Mouse (Mus musculus): ENCODE data around the gene Tamm41. TPM values are rescaled to one million over a fixed set of nuclear protein-coding genes. Genes with fewer than 3 reads are reported as not detected.

The Tamm41 gene
- polyA plus RNA-seq, 1 experiment from 2014 or later = 52.6 TPM

DNA sequence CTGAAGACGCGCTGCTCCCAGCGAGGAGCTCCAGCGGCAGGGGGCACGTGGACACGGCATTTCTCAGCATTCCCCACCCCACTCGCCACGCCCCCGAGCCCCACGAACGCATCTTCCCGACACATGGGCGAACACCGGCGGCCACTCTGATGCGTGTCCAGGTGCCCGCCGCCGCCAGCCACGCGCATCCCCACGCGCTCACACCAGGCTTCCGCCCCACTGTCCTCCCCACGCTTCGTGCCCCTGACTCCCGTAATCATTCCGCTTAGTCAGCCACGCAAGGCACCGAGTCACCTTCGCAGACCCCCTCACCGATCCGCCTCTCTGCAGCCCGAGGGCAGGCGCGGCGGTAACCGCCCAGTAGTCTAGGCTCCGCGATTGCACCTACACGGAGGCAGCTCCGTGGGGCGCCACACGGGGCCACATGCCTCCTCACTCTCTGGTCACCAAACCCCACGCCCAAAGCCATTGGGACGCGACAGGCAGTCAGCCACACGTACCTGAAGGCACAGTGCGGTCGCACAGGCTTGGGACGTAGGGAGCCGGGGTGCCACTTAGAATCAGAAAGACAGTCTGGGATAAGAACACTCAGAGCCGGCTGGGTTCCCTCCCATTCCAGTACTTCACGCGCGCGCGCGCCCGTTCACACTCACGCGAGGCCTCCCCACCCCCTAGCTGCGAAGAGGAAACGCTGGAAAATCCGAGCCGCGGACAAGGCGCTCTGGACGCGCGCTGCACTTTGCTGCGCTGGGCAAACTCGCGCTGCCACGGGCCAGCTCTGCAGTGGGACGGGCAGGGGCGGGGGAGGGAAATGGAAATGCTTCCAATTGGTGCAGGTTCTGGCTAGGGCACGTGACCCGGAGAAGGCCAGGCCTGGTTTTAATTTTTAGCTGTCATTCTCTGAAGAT lies 68.2 kb downstream of the Tamm41 start, which contains the start of gene Vgll4:
Gene Vgll4 (minus strand): TSS at position 782 of the 908 bp plus-strand sequence.
- no peaks in the 10 kb centered on the region for H3K9me3 ChIP-seq
- H3K4me2 ChIP-seq = peak within 1 kb of the TSS; percentile 99
- peaks cover 9% of the 10 kb centered on the region for H3K4me1 ChIP-seq
- peak; percentile 65 for ATAC-seq (ENCODE audit: insufficient read depth, low FRiP score, low read depth)
- H3K27me3 ChIP-seq (replicated peaks) = no peaks in the 10 kb centered on the region
- peak within 1 kb of the TSS; percentile 67 for H3K9ac ChIP-seq
- H3K27ac ChIP-seq = peak within 1 kb of the TSS; percentile 87
- WGBS = under 1% methylated on average over 79 of the region's 79 CpGs
- H3K4me3 ChIP-seq (replicated peaks) = peak within 1 kb of the TSS; percentile 68
- H3K36me3 ChIP-seq = no peaks in the 10 kb centered on the region

DNA sequence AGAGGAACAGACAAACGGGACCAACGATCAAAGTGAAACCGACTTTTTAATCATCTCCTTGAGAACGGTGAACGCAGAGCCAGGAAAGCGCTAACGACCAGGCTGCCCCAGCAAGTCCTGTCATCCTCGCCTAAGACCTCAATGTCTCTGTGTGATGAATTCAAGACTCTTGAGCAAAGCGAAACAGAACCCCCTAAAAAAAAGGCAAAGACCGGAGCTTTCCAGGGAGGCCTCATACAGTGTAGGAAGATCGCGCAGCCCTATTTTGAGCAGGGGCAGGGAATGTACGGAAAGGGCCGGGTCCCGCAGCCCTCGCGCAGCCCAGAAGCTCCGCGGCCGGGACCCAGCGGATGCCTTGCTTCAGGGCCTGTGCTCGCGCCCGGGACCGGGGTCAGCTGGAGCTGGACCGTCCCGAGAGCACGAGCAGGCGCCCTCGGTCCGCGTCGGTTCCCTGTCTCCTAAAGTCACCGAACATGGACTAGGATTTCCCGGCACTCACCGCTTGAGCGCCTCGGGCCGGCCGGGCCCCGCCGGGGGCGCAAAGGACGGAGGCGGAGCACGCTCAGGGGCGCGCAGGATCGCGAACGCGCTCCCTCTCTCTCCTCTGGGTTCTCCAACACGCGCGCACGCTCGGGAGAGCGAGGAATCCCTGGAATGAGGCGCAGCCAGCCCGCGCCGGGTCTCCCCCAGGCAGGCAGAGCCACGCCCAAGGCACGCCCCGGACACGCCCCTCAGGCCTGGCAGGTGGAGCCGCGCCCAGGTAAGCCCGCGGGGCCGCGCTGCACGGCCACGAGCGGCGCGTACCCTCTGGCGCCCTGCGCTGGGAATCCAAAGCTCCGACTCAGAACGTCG lies 69.1 kb downstream of the Tamm41 start:
- Histone ChIP-seq H3K36me3 (no peaks in the 10 kb centered on the region), H3K4me3 (replicated peaks) (peak overlapping the region; percentile 68), H3K9me3 (no peaks in the 10 kb centered on the region), H3K4me2 (peak overlapping the region; percentile 99), H3K27ac (peak overlapping the region; percentile 87), H3K4me1 (peaks cover 12% of the 10 kb centered on the region), H3K9ac (peak overlapping the region; percentile 67), H3K27me3 (replicated peaks) (no peaks in the 10 kb centered on the region)
- under 1% methylated on average over 82 of the region's 82 CpGs for WGBS
- peak; percentile 89 for ATAC-seq (ENCODE audit: insufficient read depth, low FRiP score, low read depth)

DNA sequence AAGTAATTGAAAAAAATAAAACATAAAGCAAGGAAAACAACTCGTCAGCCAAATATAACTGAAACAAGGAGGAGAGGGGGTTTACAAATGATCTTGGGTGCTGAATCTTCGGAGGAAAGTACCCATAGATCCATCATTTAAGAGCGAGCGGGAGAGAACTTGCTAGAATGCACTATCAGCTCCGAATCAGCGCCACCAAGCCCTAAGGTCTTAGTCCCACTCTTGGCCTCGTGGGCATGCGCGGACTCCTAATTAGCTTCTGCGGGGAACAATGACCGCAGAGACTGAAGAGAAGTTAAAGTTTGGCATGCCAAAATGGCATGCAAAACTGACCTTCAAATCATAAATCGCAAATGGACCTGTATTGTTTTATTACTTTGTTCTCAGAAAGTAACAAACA lies 70.1 kb downstream of the Tamm41 start:
- H3K27ac ChIP-seq = no peak overlapping the region

DNA sequence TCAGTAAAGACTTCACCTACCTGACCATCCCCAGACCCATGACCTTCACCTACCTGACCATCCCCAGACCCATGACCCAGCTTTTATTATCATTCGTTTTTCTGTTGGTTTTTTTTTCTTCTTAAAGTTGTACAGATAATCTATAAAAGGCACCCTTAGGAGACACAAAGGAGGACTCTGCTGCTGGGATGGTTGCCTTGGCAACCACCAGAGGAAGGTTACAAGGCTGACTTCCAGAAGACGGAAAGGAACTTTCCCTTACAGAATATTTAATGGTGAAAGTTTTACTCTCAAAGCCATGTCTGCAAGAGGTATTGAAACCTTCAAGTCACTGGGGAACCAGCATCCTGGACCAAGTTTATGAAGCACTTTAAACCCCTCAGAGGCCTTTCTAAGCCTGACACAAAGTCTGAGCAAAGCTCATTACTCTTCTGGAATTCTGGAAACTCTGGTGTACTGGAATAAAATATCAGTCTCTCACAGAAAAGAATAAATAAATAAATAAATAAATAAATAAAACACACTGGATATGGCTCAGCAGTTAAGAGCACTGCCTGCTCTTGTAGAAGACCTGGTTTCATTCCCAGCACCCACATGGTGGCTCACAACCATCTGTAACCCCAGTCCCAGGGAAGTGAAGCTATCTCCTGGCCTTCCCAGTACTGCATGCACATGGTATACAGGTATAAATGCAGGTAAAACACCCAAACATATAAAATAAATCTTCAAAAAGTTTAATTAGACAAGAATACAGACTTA lies 71.1 kb downstream of the Tamm41 start:
- WGBS = 54% methylated on average over 2 of the region's 2 CpGs
- Histone ChIP-seq H3K27me3 (replicated peaks) (no peaks in the 10 kb centered on the region), H3K9ac (no peak overlapping the region), H3K4me1 (peaks cover 12% of the 10 kb centered on the region), H3K36me3 (no peaks in the 10 kb centered on the region), H3K9me3 (no peaks in the 10 kb centered on the region), H3K4me2 (no peak overlapping the region), H3K4me3 (replicated peaks) (no peak overlapping the region), H3K27ac (no peak overlapping the region)
- ATAC-seq (ENCODE audit: insufficient read depth, low FRiP score, low read depth) = no peak

More for the DNA sequence above, 70.1 kb downstream of the Tamm41 start:
- peak overlapping the region; percentile 99 for H3K4me2 ChIP-seq
- H3K27me3 ChIP-seq (replicated peaks) = no peaks in the 10 kb centered on the region
- H3K4me3 ChIP-seq (replicated peaks) = peak overlapping the region; percentile 68
- WGBS = 57% methylated on average over 12 of the region's 12 CpGs
- H3K9ac ChIP-seq = no peak overlapping the region
- no peak for ATAC-seq (ENCODE audit: insufficient read depth, low FRiP score, low read depth)
- peaks cover 12% of the 10 kb centered on the region for H3K4me1 ChIP-seq
- no peaks in the 10 kb centered on the region for H3K36me3 ChIP-seq
- no peaks in the 10 kb centered on the region for H3K9me3 ChIP-seq

DNA sequence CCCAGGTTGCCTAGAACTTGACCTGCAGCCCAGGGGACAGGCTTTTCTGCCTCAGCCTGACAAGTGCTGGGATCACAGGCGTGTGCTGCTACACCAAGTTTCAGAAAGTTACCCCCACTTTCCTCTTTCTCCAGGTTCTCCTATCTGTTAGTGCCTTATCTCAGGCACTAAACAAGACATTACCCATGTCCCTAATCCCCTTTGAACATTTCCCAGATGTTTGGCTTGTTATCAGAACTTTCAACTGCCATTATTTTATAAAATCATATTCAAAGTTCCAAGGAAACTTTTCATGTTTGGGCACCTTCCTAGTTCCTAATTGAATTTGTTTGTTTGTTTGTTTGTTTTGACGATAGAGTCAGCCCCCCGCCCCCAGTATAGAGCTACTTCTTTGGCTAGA lies 71.9 kb downstream of the Tamm41 start:
- H3K27ac ChIP-seq = no peak overlapping the region

DNA sequence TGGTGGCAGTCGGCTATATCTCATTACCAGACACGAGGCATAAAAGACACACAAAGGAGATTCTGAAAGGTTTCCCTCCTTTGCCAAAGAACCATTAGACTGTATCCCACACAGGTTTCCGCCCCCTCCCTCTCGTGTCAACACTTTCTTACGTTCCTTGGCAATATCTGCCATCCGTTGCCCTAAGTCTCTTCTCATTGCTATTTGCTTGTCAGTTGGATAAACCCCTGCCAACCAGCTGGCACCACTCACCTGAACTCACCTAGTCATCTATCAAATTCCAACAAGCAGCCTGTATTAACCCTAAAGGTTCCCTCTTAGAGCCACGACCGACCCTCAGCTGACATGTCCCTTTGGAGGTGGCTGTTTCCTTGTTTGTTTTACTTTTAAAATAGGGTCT lies 72.3 kb downstream of the Tamm41 start:
- H3K4me2 ChIP-seq = no peak overlapping the region
- no peak overlapping the region for H3K9ac ChIP-seq
- no peak overlapping the region for H3K4me3 ChIP-seq (replicated peaks)
- no peaks in the 10 kb centered on the region for H3K27me3 ChIP-seq (replicated peaks)
- H3K27ac ChIP-seq = no peak overlapping the region
- peaks cover 12% of the 10 kb centered on the region for H3K4me1 ChIP-seq
- no peaks in the 10 kb centered on the region for H3K36me3 ChIP-seq
- H3K9me3 ChIP-seq = no peaks in the 10 kb centered on the region
- WGBS = 58% methylated on average over 8 of the region's 8 CpGs
- ATAC-seq (ENCODE audit: insufficient read depth, low FRiP score, low read depth) = no peak

More for the DNA sequence above, 71.9 kb downstream of the Tamm41 start:
- Histone ChIP-seq H3K9me3 (no peaks in the 10 kb centered on the region), H3K4me1 (peaks cover 12% of the 10 kb centered on the region), H3K9ac (no peak overlapping the region), H3K4me3 (replicated peaks) (no peak overlapping the region), H3K4me2 (no peak overlapping the region), H3K36me3 (no peaks in the 10 kb centered on the region), H3K27me3 (replicated peaks) (no peaks in the 10 kb centered on the region)
- ATAC-seq (ENCODE audit: insufficient read depth, low FRiP score, low read depth) = no peak
- 67% methylated on average over 3 of the region's 3 CpGs for WGBS

DNA sequence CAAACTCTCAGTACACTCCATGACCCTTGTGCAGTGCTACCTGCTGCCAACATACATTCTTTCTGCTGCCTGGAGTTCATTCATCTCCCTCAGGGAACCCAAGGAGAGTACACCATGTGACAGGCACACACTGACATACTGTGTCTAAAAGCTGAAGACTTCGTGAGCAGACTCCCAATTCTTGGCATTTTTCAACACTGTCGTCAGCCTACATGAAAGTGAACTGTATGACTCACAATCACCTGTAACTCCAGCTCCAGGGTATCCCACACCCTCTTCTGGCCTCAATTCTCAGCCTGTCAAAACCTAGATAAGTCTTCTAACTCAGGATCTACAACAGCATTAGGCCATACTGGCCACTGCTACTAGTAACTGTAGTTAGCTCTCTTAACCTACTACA lies 73.4 kb downstream of the Tamm41 start:
- Histone ChIP-seq H3K9ac (no peak overlapping the region), H3K27ac (no peak overlapping the region), H3K4me1 (peaks cover 7% of the 10 kb centered on the region), H3K4me3 (replicated peaks) (no peak overlapping the region), H3K36me3 (no peaks in the 10 kb centered on the region), H3K9me3 (no peaks in the 10 kb centered on the region), H3K27me3 (replicated peaks) (no peaks in the 10 kb centered on the region), H3K4me2 (no peak overlapping the region)
- no peak for ATAC-seq (ENCODE audit: insufficient read depth, low FRiP score, low read depth)
- WGBS = 68% methylated on average over 2 of the region's 2 CpGs

DNA sequence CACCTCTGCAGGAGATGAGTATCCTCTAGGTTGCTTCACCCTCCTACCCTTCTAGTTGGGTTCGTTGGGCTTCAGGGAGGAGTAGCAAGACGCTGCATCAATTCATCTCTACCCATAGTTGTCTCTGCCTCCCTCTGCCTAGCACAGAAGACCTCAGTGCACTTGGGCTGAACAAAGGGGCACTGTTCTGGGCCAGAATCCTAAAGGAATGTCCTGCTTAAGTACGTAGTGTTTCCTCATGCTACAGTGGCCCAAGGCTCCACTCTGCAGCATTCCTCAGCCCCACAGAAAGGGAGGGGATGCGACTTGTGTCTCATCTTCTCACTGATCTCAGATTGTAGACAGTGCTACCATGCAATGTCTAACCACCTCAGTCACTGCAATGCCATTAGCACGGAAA lies 74.0 kb downstream of the Tamm41 start:
- 67% methylated on average over 5 of the region's 5 CpGs for WGBS
- Histone ChIP-seq H3K36me3 (no peaks in the 10 kb centered on the region), H3K27ac (no peak overlapping the region), H3K4me3 (replicated peaks) (no peak overlapping the region), H3K9me3 (no peaks in the 10 kb centered on the region), H3K9ac (no peak overlapping the region), H3K4me1 (0 out of 2 replicates have a peak, but pooled peaks cover 3% of the 10 kb centered on the region), H3K4me2 (no peak overlapping the region), H3K27me3 (replicated peaks) (no peaks in the 10 kb centered on the region)
- no peak for ATAC-seq (ENCODE audit: insufficient read depth, low FRiP score, low read depth)

DNA sequence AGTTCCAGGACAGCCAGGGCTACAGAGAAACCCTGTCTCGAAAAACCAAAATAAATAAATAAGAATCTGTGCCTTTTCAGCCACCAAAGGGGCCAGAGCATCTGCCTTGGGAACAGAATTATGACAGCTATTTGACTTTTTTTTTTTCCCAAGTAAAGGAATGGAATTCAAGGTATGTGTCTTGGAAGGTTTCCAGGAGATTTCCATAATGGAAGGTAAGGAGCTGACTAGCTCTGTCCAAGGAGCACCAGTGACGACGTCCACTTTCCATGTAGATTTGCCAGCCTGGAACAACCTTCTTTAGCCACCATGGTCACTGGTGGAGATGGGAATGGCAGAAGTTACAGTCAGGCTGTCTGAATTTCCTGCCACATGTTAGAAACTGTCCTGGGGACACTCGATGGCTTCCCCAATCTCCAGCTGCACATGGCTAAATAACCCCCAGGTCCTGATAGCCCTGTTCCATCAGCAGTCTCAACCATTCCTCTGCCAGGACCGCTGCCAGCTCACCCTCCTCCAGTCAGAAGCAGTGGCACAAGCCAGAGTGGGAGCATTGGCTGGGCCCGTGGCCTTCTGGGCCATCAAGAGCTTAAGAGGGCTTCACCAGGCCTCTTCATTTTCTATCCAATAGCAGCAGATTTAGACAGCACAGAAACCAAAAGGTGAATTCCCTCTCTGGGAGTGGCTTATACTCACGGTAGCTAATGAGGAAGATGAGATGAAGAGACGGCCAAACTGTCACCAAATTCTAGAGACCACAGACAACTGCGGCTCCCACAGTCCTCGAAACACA lies 76.2 kb downstream of the Tamm41 start:
- H3K9me3 ChIP-seq = no peaks in the 10 kb centered on the region
- no peak overlapping the region for H3K27ac ChIP-seq
- 69% methylated on average over 10 of the region's 10 CpGs for WGBS
- no peaks in the 10 kb centered on the region for H3K27me3 ChIP-seq (replicated peaks)
- no peak for ATAC-seq (ENCODE audit: insufficient read depth, low FRiP score, low read depth)
- H3K4me2 ChIP-seq = no peak overlapping the region
- 0 out of 2 replicates have a peak, but pooled peaks cover 3% of the 10 kb centered on the region for H3K4me1 ChIP-seq
- H3K36me3 ChIP-seq = no peaks in the 10 kb centered on the region
- H3K4me3 ChIP-seq (replicated peaks) = no peak overlapping the region
- no peak overlapping the region for H3K9ac ChIP-seq

DNA sequence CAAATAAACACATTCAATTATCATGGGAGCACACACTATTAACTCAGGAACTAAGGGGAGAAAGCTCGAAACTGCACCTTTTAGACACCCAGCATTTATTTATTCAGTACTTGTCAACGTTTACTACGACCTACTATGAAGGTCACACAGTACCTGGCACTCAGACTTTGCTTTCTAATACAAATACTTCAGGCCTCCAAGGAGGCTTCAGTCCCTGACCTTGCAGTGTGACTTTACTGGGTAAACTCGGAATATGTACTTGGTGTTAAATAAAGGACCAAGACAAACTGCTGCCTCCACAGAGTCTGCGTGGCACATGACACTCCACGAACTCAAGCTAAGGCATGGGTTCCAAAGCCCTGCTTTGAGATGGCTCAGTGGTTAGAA lies 78.7 kb downstream of the Tamm41 start:
- Histone ChIP-seq H3K27ac (no peak overlapping the region), H3K36me3 (no peaks in the 10 kb centered on the region), H3K9ac (no peak overlapping the region), H3K4me1 (0 out of 2 replicates have a peak, but pooled peaks cover 1% of the 10 kb centered on the region), H3K27me3 (replicated peaks) (no peaks in the 10 kb centered on the region), H3K4me3 (replicated peaks) (no peak overlapping the region), H3K9me3 (no peaks in the 10 kb centered on the region), H3K4me2 (no peak overlapping the region)
- ATAC-seq (ENCODE audit: insufficient read depth, low FRiP score, low read depth) = no peak; the same call in 1 of the 2 replicates
- WGBS = 61% methylated on average over 6 of the region's 6 CpGs
